Mouse (Mus musculus): ENCODE results near the gene Tcn2. TPM values are rescaled to one million over a fixed set of nuclear protein-coding genes. Genes with fewer than 3 reads are reported as not detected.
A peak's percentile ranks its signal among the peaks of the same experiment; 100 is the strongest.

Gene Tcn2
- polyA plus RNA-seq, 1 experiment from 2014 or later = 158 TPM

DNA sequence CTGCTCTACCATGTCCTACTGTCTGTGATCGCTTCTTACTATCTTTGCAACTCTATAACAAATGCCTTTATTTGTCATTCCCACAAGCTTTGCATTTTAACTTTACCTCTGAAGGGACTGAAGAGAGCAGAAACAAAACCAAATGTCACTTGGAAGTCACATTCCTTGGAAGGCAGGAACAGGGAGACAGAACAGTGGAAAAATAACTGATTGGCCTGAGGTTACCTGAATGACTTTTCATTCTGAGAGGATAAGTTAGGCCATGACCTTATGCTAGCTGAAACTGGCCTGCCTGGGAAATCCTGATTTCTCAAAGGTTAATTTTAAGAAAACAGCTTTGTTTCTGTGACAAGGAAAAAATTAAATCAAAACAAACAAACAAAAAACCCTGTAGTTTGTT, 36.0 kb downstream of the Tcn2 start:
- in situ Hi-C loops (cut with MboI; ENCODE audit: low pct_unique_long_range_greater_than_20kb) = no loop called here
- DNase-seq (ENCODE audit: low read depth, low spot score) = no peak
- CTCF ChIA-PET = interaction anchor here (1.0 to 2.8 kb wide), 4 partner anchors 16 to 90 kb away, joined by 3 to 7 read pairs (median 4); partner anchors contain the start of gene Slc35e4
- no peaks in the 10 kb centered on the region for H3K27me3 ChIP-seq
- POLR2A ChIA-PET = no interaction called here
- ATAC-seq = no peak
- TF ChIP-seq CTCF (IDR thresholded peaks at IDR 0.05) = no peak

- ATAC-seq (peak; percentile 31), DNase-seq (ENCODE audit: low read depth, low spot score) (no peak)
- TF ChIP-seq CTCF (IDR thresholded peaks at IDR 0.05) = no peak
- H3K27me3 ChIP-seq = no peaks in the 10 kb centered on the region
- POLR2A ChIA-PET = interaction anchor here (1.3 kb wide), 1 partner anchor 19 kb away, joined by 3 read pairs; the partner anchor contains the start of gene Slc35e4
- CTCF ChIA-PET = interaction anchor here (1.1 to 2.8 kb wide), 3 partner anchors 15 to 89 kb away, joined by 3 to 7 read pairs (median 3); partner anchors contain the start of gene Slc35e4
- in situ Hi-C loops (cut with MboI; ENCODE audit: low pct_unique_long_range_greater_than_20kb) = no loop called here
These were observed 36.5 kb downstream of the Tcn2 start for GRCm38 (mm10) chr11:3895458-3895857.

DNA sequence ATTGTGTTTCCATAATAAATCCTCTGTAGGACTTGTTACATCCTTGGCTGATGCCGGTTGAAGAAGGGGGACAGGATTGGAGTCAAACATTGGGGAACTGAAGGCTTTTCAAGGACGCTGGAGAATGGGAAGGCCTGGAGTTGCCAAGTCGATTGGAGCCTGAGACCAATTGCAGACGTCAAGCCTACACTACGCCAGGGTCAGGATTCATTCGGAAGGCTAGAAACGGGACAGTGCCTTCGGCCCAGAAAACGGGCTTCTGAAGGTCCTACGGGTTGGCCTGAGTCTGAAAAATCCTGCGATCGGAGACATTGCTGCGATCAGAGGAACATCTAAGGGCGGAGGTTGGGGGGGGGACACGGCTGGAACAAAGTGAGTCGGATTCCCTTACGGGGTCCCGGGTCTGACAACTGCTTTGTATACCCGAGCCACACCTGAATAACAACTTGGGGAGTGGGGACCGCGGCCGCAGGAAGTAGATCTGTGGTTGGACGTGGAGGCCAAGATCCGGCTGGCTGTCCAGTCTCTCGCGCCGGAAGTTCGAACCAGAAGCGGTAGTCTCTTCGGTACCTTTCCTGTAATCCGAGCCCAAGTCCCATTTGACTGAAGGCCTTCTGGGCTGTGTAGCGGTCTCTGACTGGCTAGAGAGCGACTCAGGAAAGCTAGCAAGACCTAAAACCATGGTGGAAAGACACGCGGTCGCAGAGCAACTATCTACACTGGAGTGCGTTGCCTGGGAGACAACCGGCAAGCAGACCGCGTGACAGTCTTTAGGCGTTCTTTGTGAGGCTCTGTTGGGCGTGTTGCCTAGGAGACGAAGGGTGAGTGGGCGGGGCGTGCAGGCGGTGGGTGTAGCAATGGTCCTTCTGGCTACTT, 37.3 kb downstream of the Tcn2 start, which contains the start of the genes 4921536K21Rik and Dusp18:
Gene 4921536K21Rik, minus strand, starts transcription at position 693 of the 876 bp plus-strand sequence.
Gene Dusp18, plus strand, starts transcription at position 835 of the 876 bp plus-strand sequence.
- no peak for TF ChIP-seq CTCF (IDR thresholded peaks at IDR 0.05)
- in situ Hi-C loops (cut with MboI; ENCODE audit: low pct_unique_long_range_greater_than_20kb) = no loop called here
- CTCF ChIA-PET = interaction anchor here (1.1 to 2.8 kb wide), 3 partner anchors 14 to 89 kb away, joined by 3 to 7 read pairs (median 3); partner anchors contain the start of gene Slc35e4
- POLR2A ChIA-PET = interaction anchor here (1.3 kb wide), 1 partner anchor 20 kb away, joined by 3 read pairs; the partner anchor contains the start of gene Slc35e4
- ATAC-seq = peak; percentile 82
- no peaks in the 10 kb centered on the region for H3K27me3 ChIP-seq
- DNase-seq (ENCODE audit: low read depth, low spot score) = no peak

DNA sequence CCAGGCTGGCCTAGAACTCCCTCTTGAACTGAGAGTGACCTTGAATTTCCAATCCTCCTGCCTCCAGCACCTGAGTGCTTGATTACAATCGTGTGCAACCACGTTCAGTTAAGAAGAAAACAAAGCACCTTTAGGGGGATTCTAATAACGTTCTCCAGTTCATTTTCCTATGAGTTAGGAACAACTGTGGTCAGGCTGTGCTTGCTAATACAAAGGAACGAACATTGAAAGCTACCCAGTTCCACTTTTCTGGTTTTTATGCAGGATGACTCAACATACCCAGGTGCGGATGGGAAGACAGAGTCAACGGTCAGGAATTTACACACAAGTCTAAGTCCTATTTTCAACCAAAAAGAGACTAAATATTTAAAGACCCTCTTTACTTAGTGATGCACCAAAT, 38.0 kb downstream of the Tcn2 start:
- CTCF ChIA-PET = no interaction called here
- in situ Hi-C loops (cut with MboI; ENCODE audit: low pct_unique_long_range_greater_than_20kb) = no loop called here
- no peak for TF ChIP-seq CTCF (IDR thresholded peaks at IDR 0.05)
- POLR2A ChIA-PET = interaction anchor here (1.3 kb wide), 1 partner anchor 20 kb away, joined by 3 read pairs; the partner anchor contains the start of gene Slc35e4
- H3K27me3 ChIP-seq = no peaks in the 10 kb centered on the region
- ATAC-seq (no peak), DNase-seq (ENCODE audit: low read depth, low spot score) (no peak)

DNA sequence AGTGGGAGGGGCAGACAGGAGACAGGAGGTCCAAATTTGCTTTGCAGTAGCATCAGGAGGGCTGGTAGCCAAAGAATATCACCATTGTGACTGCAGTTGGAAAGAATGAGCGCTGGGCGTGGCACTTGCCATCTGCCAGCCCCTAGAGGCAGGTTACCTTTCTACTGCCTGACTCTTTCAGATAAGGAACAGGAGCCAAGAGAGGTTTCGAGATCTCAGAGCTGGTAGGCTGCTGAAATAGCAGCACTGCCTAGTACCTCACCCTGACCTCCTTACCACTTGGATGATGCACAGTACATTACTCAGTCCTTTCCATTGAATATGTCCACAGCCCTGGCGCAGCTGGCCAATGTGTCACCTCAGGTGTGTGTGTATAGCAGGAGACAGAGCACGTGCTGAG, 44.6 kb downstream of the Tcn2 start:
- no peak for TF ChIP-seq CTCF (IDR thresholded peaks at IDR 0.05)
- CTCF ChIA-PET = interaction anchor here (1.5 kb wide), 1 partner anchor 24 kb away, joined by 3 read pairs; no protein-coding TSS in a partner anchor
- no peak for DNase-seq (ENCODE audit: low read depth, low spot score)
- in situ Hi-C loops (cut with MboI; ENCODE audit: low pct_unique_long_range_greater_than_20kb) = loop anchor here (10.0 kb wide), 1 partner anchor 353 kb away; no protein-coding TSS in a partner anchor
- no peak for ATAC-seq
- POLR2A ChIA-PET = interaction anchor here (1.6 kb wide), 1 partner anchor 27 kb away, joined by 4 read pairs; the partner anchor contains the start of gene Slc35e4
- no peaks in the 10 kb centered on the region for H3K27me3 ChIP-seq

GRCm38 (mm10) chr11:3883711-3884110, 48.2 kb downstream of the Tcn2 start:
- in situ Hi-C loops (cut with MboI; ENCODE audit: low pct_unique_long_range_greater_than_20kb) = loop anchor here (5.0 to 10.0 kb wide), 2 partner anchors 66 to 349 kb away; no protein-coding TSS in a partner anchor
- ChIA-PET POLR2A (no interaction called here), CTCF (interaction anchor here (0.7 to 1.8 kb wide), 3 partner anchors 18 to 37 kb away, joined by 3 read pairs; no protein-coding TSS in a partner anchor)
- DNase-seq (ENCODE audit: low read depth, low spot score) = no peak
- no peak for ATAC-seq
- no peak for TF ChIP-seq CTCF (IDR thresholded peaks at IDR 0.05)
- no peaks in the 10 kb centered on the region for H3K27me3 ChIP-seq

DNA sequence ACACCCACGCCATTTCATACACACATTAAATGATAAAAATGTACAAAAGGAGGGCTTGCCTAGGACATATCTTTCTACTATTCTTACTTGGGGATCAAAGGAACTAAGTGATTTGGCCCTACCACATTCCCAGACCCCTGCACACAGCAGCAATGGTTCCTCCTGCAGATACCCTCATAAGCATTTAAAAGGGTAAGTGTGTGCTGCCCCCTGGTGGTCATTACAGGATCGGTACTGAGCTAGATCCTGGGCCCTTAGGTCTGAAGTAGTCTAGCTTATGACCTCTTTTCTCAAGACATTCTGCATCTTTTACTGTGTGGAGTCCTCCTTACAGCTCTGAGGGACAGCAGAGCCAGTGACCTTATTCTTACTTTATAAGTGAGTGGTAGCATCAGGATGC, 52.1 kb downstream of the Tcn2 start:
- ChIA-PET CTCF (interaction anchor here (0.8 to 2.7 kb wide), 19 partner anchors 9 to 182 kb away, joined by 3 to 18 read pairs (median 4); partner anchors contain the start of genes 4921536K21Rik, Dusp18 and Slc35e4), POLR2A (interaction anchor here (1.1 to 1.3 kb wide), 2 partner anchors 10 to 34 kb away, joined by 3 to 4 read pairs; partner anchors contain the start of gene Slc35e4)
- H3K27me3 ChIP-seq = no peaks in the 10 kb centered on the region
- TF ChIP-seq CTCF (IDR thresholded peaks at IDR 0.05) = peak; percentile 92
- DNase-seq (ENCODE audit: low read depth, low spot score) = no peak
- in situ Hi-C loops (cut with MboI; ENCODE audit: low pct_unique_long_range_greater_than_20kb) = loop anchor here (5.0 to 10.0 kb wide), 2 partner anchors 63 to 345 kb away; no protein-coding TSS in a partner anchor
- peak; percentile 54 for ATAC-seq

- in situ Hi-C loops (cut with MboI; ENCODE audit: low pct_unique_long_range_greater_than_20kb) = no loop called here
- ChIA-PET POLR2A (no interaction called here), CTCF (interaction anchor here (0.8 to 2.7 kb wide), 8 partner anchors 12 to 181 kb away, joined by 3 to 17 read pairs (median 4); partner anchors contain the start of gene Slc35e4)
- no peaks in the 10 kb centered on the region for H3K27me3 ChIP-seq
- no peak for TF ChIP-seq CTCF (IDR thresholded peaks at IDR 0.05)
- ATAC-seq = no peak
- no peak for DNase-seq (ENCODE audit: low read depth, low spot score)
These were observed 53.3 kb downstream of the Tcn2 start for GRCm38 (mm10) chr11:3878660-3879059.

DNA sequence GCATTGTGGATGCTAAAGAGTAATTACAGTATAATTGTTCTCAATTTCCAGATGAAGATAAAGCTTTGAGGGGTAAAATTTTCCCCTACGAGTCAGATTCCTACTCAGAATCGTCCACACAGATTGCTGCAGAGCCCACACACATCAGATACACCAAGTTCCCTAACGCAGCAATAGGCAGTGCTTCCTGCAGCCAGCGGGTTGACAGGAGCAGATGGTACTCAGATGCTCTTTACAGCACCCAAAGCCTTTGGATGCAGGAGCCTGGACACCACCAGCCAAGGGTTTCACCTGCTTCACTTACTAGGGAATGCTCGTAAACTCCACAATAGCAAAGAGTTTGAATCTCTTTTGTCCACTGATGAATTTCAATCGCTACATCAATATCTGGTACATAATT, 55.5 kb downstream of the Tcn2 start:
- in situ Hi-C loops (cut with MboI; ENCODE audit: low pct_unique_long_range_greater_than_20kb) = no loop called here
- ATAC-seq (no peak), DNase-seq (ENCODE audit: low read depth, low spot score) (no peak)
- POLR2A ChIA-PET = no interaction called here
- TF ChIP-seq CTCF (IDR thresholded peaks at IDR 0.05) = no peak
- H3K27me3 ChIP-seq = no peaks in the 10 kb centered on the region
- CTCF ChIA-PET = interaction anchor here (1.1 kb wide), 1 partner anchor 45 kb away, joined by 3 read pairs; no protein-coding TSS in a partner anchor

Other genes starting within 250 kb of the Tcn2 start
- gene Osbp2, start 68.3 kb downstream of the Tcn2 start, polyA plus RNA-seq (2021) = 0.15 TPM
- 2.0 TPM for gene 4921536K21Rik, start 37.1 kb downstream of the Tcn2 start, polyA plus RNA-seq (2021)
- 16.4 TPM for gene Dusp18, start 36.9 kb downstream of the Tcn2 start, polyA plus RNA-seq (2021)
- gene Slc35e4, start 17.5 kb downstream of the Tcn2 start, polyA plus RNA-seq (2021) = 25.6 TPM
- gene Pes1, start 31.8 kb upstream of the Tcn2 start, polyA plus RNA-seq (2021) = 86.4 TPM
- gene 4930556J24Rik, start 44.6 kb upstream of the Tcn2 start, polyA plus RNA-seq (2021) = 0.15 TPM
- gene Gal3st1, start 51.5 kb upstream of the Tcn2 start, polyA plus RNA-seq (2021) = 10.0 TPM
- gene Sec14l4, start 99.3 kb upstream of the Tcn2 start, polyA plus RNA-seq (2021) = not detected
- gene Sec14l3, start 132.7 kb upstream of the Tcn2 start, polyA plus RNA-seq (2021) = not detected
- gene Mtfp1, start 163.3 kb upstream of the Tcn2 start, polyA plus RNA-seq (2021) = 15.1 TPM
- gene Sec14l2, start 191.3 kb upstream of the Tcn2 start, polyA plus RNA-seq (2021) = 23.6 TPM
- 31.8 TPM for gene Rnf215, start 203.0 kb upstream of the Tcn2 start, polyA plus RNA-seq (2021)
- 17.3 TPM for gene Ccdc157, start 228.1 kb upstream of the Tcn2 start, polyA plus RNA-seq (2021)
- gene Sf3a1, start 228.2 kb upstream of the Tcn2 start, polyA plus RNA-seq (2021) = 45.2 TPM